Mouse (Mus musculus) neural tube, embryonic 11.5 days (tissue): ENCODE data around the gene Gm39566. TPM values are rescaled to one million over a fixed set of nuclear protein-coding genes. Genes with fewer than 3 reads are reported as not detected.

ENCODE experiments used
- ATAC-seq: fragments of 200-750 bp; cut with Nextera tagmentation; 2 replicates; pipeline ENCODE4 v1.8.0; 2017; ENCODE audit warnings: moderate number of reproducible peaks, mild to moderate bottlenecking, moderate TSS enrichment, moderate library complexity; ENCODE audit not compliant: insufficient read depth, low FRiP score, low TSS enrichment
- DNase-seq: peaks from one replicate; pipeline ENCODE4 v3.0.0-alpha.2; 2015; ENCODE audit warnings: low spot score
- H3K27ac ChIP-seq: fragments of 300-500 bp; sonication (generic); 2 replicates; pipeline ENCODE4 v1.5.1; 2014; ENCODE audit warnings: low read depth, mild to moderate bottlenecking, low read length
- H3K27me3 ChIP-seq: fragments of 300-500 bp; sonication (generic); 2 replicates; pipeline ENCODE4 v1.6.1; 2014; ENCODE audit warnings: mild to moderate bottlenecking, low read length, mixed read lengths; ENCODE audit not compliant: control insufficient read depth, insufficient read depth
- H3K36me3 ChIP-seq: fragments of 300-500 bp; sonication (generic); 2 replicates; pipeline ENCODE4 v1.6.1; 2014; ENCODE audit warnings: mild to moderate bottlenecking, low read length, moderate library complexity, mixed read lengths; ENCODE audit not compliant: control insufficient read depth, insufficient read depth
- H3K4me1 ChIP-seq: fragments of 300-500 bp; sonication (generic); 2 replicates; pipeline ENCODE4 v1.6.1; 2014; ENCODE audit warnings: low read length, mixed read lengths; ENCODE audit not compliant: control insufficient read depth, insufficient read depth
- H3K4me2 ChIP-seq: fragments of 300-500 bp; sonication (generic); 2 replicates; pipeline ENCODE4 v1.6.1; 2014; ENCODE audit warnings: low read depth, mild to moderate bottlenecking, moderate library complexity
- H3K4me3 ChIP-seq: fragments of 300-500 bp; sonication (generic); 2 replicates; pipeline ENCODE4 v1.5.1; 2014; ENCODE audit warnings: low read depth, low read length
- H3K9ac ChIP-seq: fragments of 300-500 bp; sonication (generic); 2 replicates; pipeline ENCODE4 v1.6.1; 2014; ENCODE audit warnings: mild to moderate bottlenecking, low read length
- H3K9me3 ChIP-seq: fragments of 300-500 bp; sonication (generic); 2 replicates; pipeline ENCODE4 v1.6.1; 2016; ENCODE audit warnings: low read length; ENCODE audit not compliant: control insufficient read depth
- WGBS: fragments of 180-500 bp; shearing (Covaris S2); extraction: QIAGEN DNeasy Blood & Tissue Kit; methylation state at CpG from one replicate; pipeline ENCODE4 v1.1.7; 2014; 5-methylcytosine and 5-hydroxymethylcytosine counted together
- polyA plus RNA-seq: library from polyadenylated mRNA; unstranded; fragments of >200 nt; fragmentation: Nextera tagmentation; extraction: Ambion mirVana; gene quantifications from 2 replicates; pipeline ENCODE4 v1.2.1, GENCODE M21; 2014

The Gm39566 gene
- polyA plus RNA-seq, 1 experiment from 2014 or later, result not detected

- ATAC-seq, result no peak
- Histone ChIP-seq H3K27ac (no peak overlapping the region), H3K9ac (peak overlapping the region; percentile 19), H3K27me3 (peaks cover 54% of the 10 kb centered on the region), H3K36me3 (no peaks in the 10 kb centered on the region), H3K4me2 (peak overlapping the region; percentile 89), H3K4me3 (peak overlapping the region; percentile 32), H3K4me1 (peaks cover 30% of the 10 kb centered on the region), H3K9me3 (no peaks in the 10 kb centered on the region)
- DNase-seq, result peak; percentile 85
- WGBS, result under 1% methylated on average over 60 of the region's 60 CpGs
Observed at GRCm38 (mm10) chr11:69803786-69804651, 11.1 kb downstream of the Gm39566 start.

GRCm38 (mm10) chr11:69803328-69803727 lies 11.8 kb downstream of the Gm39566 start:
- H3K9me3 ChIP-seq, result no peaks in the 10 kb centered on the region
- H3K9ac ChIP-seq, result peak overlapping the region; percentile 19
- ATAC-seq (no peak), DNase-seq (no peak)
- WGBS, result 2% methylated on average over 12 of the region's 12 CpGs
- peak overlapping the region; percentile 89 for H3K4me2 ChIP-seq
- peaks cover 55% of the 10 kb centered on the region for H3K27me3 ChIP-seq
- H3K4me3 ChIP-seq, result peak overlapping the region; percentile 32
- no peak overlapping the region for H3K27ac ChIP-seq
- H3K36me3 ChIP-seq, result no peaks in the 10 kb centered on the region
- H3K4me1 ChIP-seq, result peaks cover 30% of the 10 kb centered on the region

- DNase-seq (peak; percentile 78), ATAC-seq (no peak)
- Histone ChIP-seq H3K4me1 (peaks cover 30% of the 10 kb centered on the region), H3K9ac (peak overlapping the region; percentile 61), H3K9me3 (no peaks in the 10 kb centered on the region), H3K27ac (no peak overlapping the region), H3K4me2 (peak overlapping the region; percentile 89), H3K4me3 (peak overlapping the region; percentile 52), H3K36me3 (no peaks in the 10 kb centered on the region), H3K27me3 (peaks cover 55% of the 10 kb centered on the region)
- under 1% methylated on average over 28 of the region's 33 CpGs for WGBS
Observed at GRCm38 (mm10) chr11:69802648-69803105, 12.4 kb downstream of the Gm39566 start.

- H3K4me1 ChIP-seq, result peaks cover 30% of the 10 kb centered on the region
- peak within 1 kb of the TSS; percentile 52 for H3K4me3 ChIP-seq
- H3K36me3 ChIP-seq, result no peaks in the 10 kb centered on the region
- no peaks in the 10 kb centered on the region for H3K9me3 ChIP-seq
- H3K9ac ChIP-seq, result peak within 1 kb of the TSS; percentile 73
- peak within 1 kb of the TSS; percentile 83 for H3K27ac ChIP-seq
- peaks cover 55% of the 10 kb centered on the region for H3K27me3 ChIP-seq
- peak within 1 kb of the TSS; percentile 89 for H3K4me2 ChIP-seq
- DNase-seq, result no peak
- no peak for ATAC-seq
- WGBS, result 2% methylated on average over 33 of the region's 33 CpGs
Observed at GRCm38 (mm10) chr11:69801379-69801977, 13.6 kb downstream of the Gm39566 start, which contains the start of gene Fgf11. Gene Fgf11, minus strand, starts transcription at chr11:69801857.

- Histone ChIP-seq H3K27ac (peak overlapping the region; percentile 83), H3K9ac (peak overlapping the region; percentile 73), H3K36me3 (no peaks in the 10 kb centered on the region), H3K27me3 (peaks cover 55% of the 10 kb centered on the region), H3K4me1 (peaks cover 33% of the 10 kb centered on the region), H3K4me3 (peak overlapping the region; percentile 52), H3K9me3 (no peaks in the 10 kb centered on the region), H3K4me2 (peak overlapping the region; percentile 89)
- ATAC-seq (peak; percentile 66), DNase-seq (peak; percentile 89)
- under 1% methylated on average over 36 of the region's 36 CpGs for WGBS
Observed at GRCm38 (mm10) chr11:69800392-69801197, 14.5 kb downstream of the Gm39566 start.

- no peak for DNase-seq
- peak overlapping the region; percentile 89 for H3K4me2 ChIP-seq
- H3K4me1 ChIP-seq, result peaks cover 33% of the 10 kb centered on the region
- peak overlapping the region; percentile 52 for H3K4me3 ChIP-seq
- H3K9ac ChIP-seq, result peak overlapping the region; percentile 73
- peak; percentile 38 for ATAC-seq
- under 1% methylated on average over 10 of the region's 11 CpGs for WGBS
- H3K27ac ChIP-seq, result peak overlapping the region; percentile 83
- H3K27me3 ChIP-seq, result peaks cover 50% of the 10 kb centered on the region
- no peaks in the 10 kb centered on the region for H3K36me3 ChIP-seq
- H3K9me3 ChIP-seq, result no peaks in the 10 kb centered on the region
Observed at GRCm38 (mm10) chr11:69800138-69800391, 15.0 kb downstream of the Gm39566 start.

- peak overlapping the region; percentile 89 for H3K4me2 ChIP-seq
- H3K4me1 ChIP-seq, result peaks cover 32% of the 10 kb centered on the region
- no peak overlapping the region for H3K9ac ChIP-seq
- H3K27ac ChIP-seq, result peak overlapping the region; percentile 83
- peak overlapping the region; percentile 52 for H3K4me3 ChIP-seq
- 17% methylated on average over 12 of the region's 12 CpGs for WGBS
- no peaks in the 10 kb centered on the region for H3K9me3 ChIP-seq
- ATAC-seq (no peak), DNase-seq (peak; percentile 78)
- H3K36me3 ChIP-seq, result no peaks in the 10 kb centered on the region
- peaks cover 45% of the 10 kb centered on the region for H3K27me3 ChIP-seq
Observed at GRCm38 (mm10) chr11:69799394-69800137, 15.5 kb downstream of the Gm39566 start.

GRCm38 (mm10) chr11:69797924-69798323 lies 17.2 kb downstream of the Gm39566 start:
- Histone ChIP-seq H3K4me2 (no peak overlapping the region), H3K9ac (no peak overlapping the region), H3K36me3 (no peaks in the 10 kb centered on the region), H3K27me3 (peaks cover 29% of the 10 kb centered on the region), H3K27ac (no peak overlapping the region), H3K9me3 (no peaks in the 10 kb centered on the region), H3K4me1 (peaks cover 19% of the 10 kb centered on the region), H3K4me3 (no peak overlapping the region)
- no peak for ATAC-seq
- DNase-seq, result no peak
- 74% methylated on average over 7 of the region's 7 CpGs for WGBS
